Mouse (Mus musculus) megakaryocyte, embryonic 14.5 days (primary cell): ENCODE results near the gene Hnrnpu.

Experiments
- FLI1 ChIP-seq: IDR thresholded peaks from 2 replicates; pipeline ENCODE4 v1.6.1; 2012; ENCODE audit warnings: low read length, inconsistent platforms, mixed read lengths
- GATA1 ChIP-seq: IDR thresholded peaks from 3 replicates; pipeline ENCODE4 v1.6.1; 2012; ENCODE audit warnings: mixed read lengths, low read length, inconsistent platforms, borderline replicate concordance

- TF ChIP-seq GATA1 (no peak), FLI1 (no peak)
These were observed 11.2 kb downstream of the Hnrnpu start for GRCm38 (mm10) chr1:178326357-178326756.
